Mouse (Mus musculus) intestine, embryonic 16.5 days (tissue): ENCODE results near the gene Ctsl. TPM values are rescaled to one million over a fixed set of nuclear protein-coding genes. Genes with fewer than 3 reads are reported as not detected.

Experiments used
- ATAC-seq: fragments of 200-750 bp; cut with Nextera tagmentation; 2 replicates; pipeline ENCODE4 v1.8.0; 2017; ENCODE audit warnings: moderate TSS enrichment, moderate library complexity
- H3K27ac ChIP-seq: fragments of 300-500 bp; sonication (generic); 2 replicates; pipeline ENCODE4 v1.5.1; 2014; ENCODE audit warnings: mild to moderate bottlenecking, low read length
- H3K27me3 ChIP-seq: fragments of 300-500 bp; sonication (generic); replicated peaks from 2 replicates; pipeline ENCODE4 v1.6.1; 2014; ENCODE audit warnings: low read length, control low read depth, mixed read lengths; ENCODE audit not compliant: control insufficient read depth, insufficient read depth
- H3K36me3 ChIP-seq: fragments of 300-500 bp; sonication (generic); 2 replicates; pipeline ENCODE4 v1.6.1; 2014; ENCODE audit warnings: low read length, control low read depth; ENCODE audit not compliant: control insufficient read depth, insufficient read depth
- H3K4me1 ChIP-seq: fragments of 300-500 bp; sonication (generic); 2 replicates; pipeline ENCODE4 v1.6.1; 2014; ENCODE audit warnings: low read length, control low read depth, mixed read lengths; ENCODE audit not compliant: control insufficient read depth, insufficient read depth
- H3K4me2 ChIP-seq: fragments of 300-500 bp; sonication (generic); 2 replicates; pipeline ENCODE4 v1.6.1; 2014; ENCODE audit warnings: low read depth, low read length, control low read depth
- H3K4me3 ChIP-seq: fragments of 300-500 bp; sonication (generic); 2 replicates; pipeline ENCODE4 v1.5.1; 2014; ENCODE audit warnings: mild to moderate bottlenecking, low read length
- H3K9ac ChIP-seq: fragments of 300-500 bp; sonication (generic); 2 replicates; pipeline ENCODE4 v1.6.1; 2014; ENCODE audit warnings: low read depth, low read length
- H3K9me3 ChIP-seq: fragments of 300-500 bp; sonication (generic); 2 replicates; pipeline ENCODE4 v1.6.1; 2016; ENCODE audit warnings: low read length, control low read depth; ENCODE audit not compliant: control insufficient read depth
- WGBS: fragments of 180-500 bp; shearing (Covaris S2); extraction: QIAGEN DNeasy Blood & Tissue Kit; methylation state at CpG from one replicate; pipeline ENCODE4 v1.1.7; 2014; 5-methylcytosine and 5-hydroxymethylcytosine counted together
- polyA plus RNA-seq: library from polyadenylated mRNA; unstranded; fragments of >200 nt; fragmentation: Nextera tagmentation; extraction: Ambion mirVana; gene quantifications from 2 replicates; pipeline ENCODE4 v1.2.1, GENCODE M21; 2015

The Ctsl gene
- polyA plus RNA-seq, 1 experiment from 2014 or later: 235 TPM

- Histone ChIP-seq H3K27ac (no peak overlapping the region), H3K27me3 (no peaks in the 10 kb centered on the region), H3K4me3 (peak overlapping the region; percentile 68), H3K9ac (no peak overlapping the region), H3K4me2 (peak overlapping the region; percentile 50), H3K36me3 (peaks cover 5% of the 10 kb centered on the region; the same call in 1 of the 2 replicates), H3K9me3 (no peaks in the 10 kb centered on the region), H3K4me1 (peaks cover 23% of the 10 kb centered on the region)
- no peak for ATAC-seq
- 47% methylated on average over 1 of the region's 1 CpGs for WGBS
These were observed 59.4 kb downstream of the Ctsl start for GRCm38 (mm10) chr13:64311266-64311665.

- peaks cover 23% of the 10 kb centered on the region for H3K4me1 ChIP-seq
- WGBS: 23% methylated on average over 6 of the region's 6 CpGs
- ATAC-seq: no peak
- H3K27me3 ChIP-seq: no peaks in the 10 kb centered on the region
- peaks cover 5% of the 10 kb centered on the region; the same call in 1 of the 2 replicates for H3K36me3 ChIP-seq
- H3K9ac ChIP-seq: peak overlapping the region; percentile 11; the same call in 1 of the 2 replicates
- peak overlapping the region; percentile 20 for H3K4me2 ChIP-seq
- no peak overlapping the region for H3K4me3 ChIP-seq
- no peaks in the 10 kb centered on the region for H3K9me3 ChIP-seq
- peak overlapping the region; percentile 19; the same call in 1 of the 2 replicates for H3K27ac ChIP-seq
These were observed 60.1 kb downstream of the Ctsl start for GRCm38 (mm10) chr13:64310585-64310984.

GRCm38 (mm10) chr13:64309842-64310241, 60.8 kb downstream of the Ctsl start:
- H3K4me3 ChIP-seq: no peak overlapping the region
- H3K36me3 ChIP-seq: peaks cover 5% of the 10 kb centered on the region; the same call in 1 of the 2 replicates
- H3K9ac ChIP-seq: no peak overlapping the region
- no peaks in the 10 kb centered on the region for H3K27me3 ChIP-seq
- ATAC-seq: no peak
- H3K4me1 ChIP-seq: peaks cover 23% of the 10 kb centered on the region
- WGBS: 61% methylated on average over 11 of the region's 11 CpGs
- no peaks in the 10 kb centered on the region for H3K9me3 ChIP-seq
- no peak overlapping the region for H3K4me2 ChIP-seq
- no peak overlapping the region for H3K27ac ChIP-seq

Other genes with a start within 250 kb of the Ctsl start
- 5.5 and 6.8 TPM in 2 replicates for gene Slc35d2, start 241.5 kb downstream of the Ctsl start, polyA plus RNA-seq
- 12.8 and 13.4 TPM in 2 replicates for gene Zfp367, start 217.7 kb downstream of the Ctsl start, polyA plus RNA-seq
- gene Habp4, start 209.1 kb downstream of the Ctsl start, polyA plus RNA-seq: 11.9 TPM in 2 replicates
- gene Cdc14b, start 95.6 kb downstream of the Ctsl start, polyA plus RNA-seq: 22.5 and 27.1 TPM in 2 replicates
- gene Aaed1, start 58.2 kb downstream of the Ctsl start, polyA plus RNA-seq: 35.4 and 37.3 TPM in 2 replicates
- gene Cdk20, start 61.4 kb upstream of the Ctsl start, polyA plus RNA-seq: 9.7 and 11.5 TPM in 2 replicates
- not detected in 2 replicates for gene Fam240b, start 126.9 kb upstream of the Ctsl start, polyA plus RNA-seq